Mouse (Mus musculus) brain, adult 2 months (tissue): ENCODE data around the gene Rgs6.

Experiments used
- DNase-seq: peaks from one replicate; pipeline ENCODE4 v3.0.0; 2011; ENCODE audit warnings: low read depth, low spot score

Rgs6 gene

DNA sequence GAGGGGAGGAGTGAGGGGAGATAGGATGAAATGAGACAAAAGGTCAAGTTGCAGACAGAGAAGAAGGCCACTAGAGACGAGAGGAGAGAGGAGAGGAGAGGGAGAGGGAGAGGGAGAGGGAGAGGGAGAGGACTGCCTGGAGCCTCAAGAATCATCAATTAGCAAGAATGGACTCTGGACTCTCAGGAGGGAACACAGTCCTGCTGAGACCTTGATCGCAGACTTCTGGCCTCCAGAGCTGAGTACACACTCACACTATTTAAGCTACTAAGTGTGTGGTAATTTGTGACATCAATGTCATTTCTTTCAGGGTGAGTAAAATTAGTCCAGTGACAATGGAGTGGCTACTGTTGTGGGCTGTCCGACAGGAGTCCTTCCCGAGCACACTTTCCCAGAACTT, 495.3 kb downstream of the Rgs6 start:
- DNase-seq, result no peak

DNA sequence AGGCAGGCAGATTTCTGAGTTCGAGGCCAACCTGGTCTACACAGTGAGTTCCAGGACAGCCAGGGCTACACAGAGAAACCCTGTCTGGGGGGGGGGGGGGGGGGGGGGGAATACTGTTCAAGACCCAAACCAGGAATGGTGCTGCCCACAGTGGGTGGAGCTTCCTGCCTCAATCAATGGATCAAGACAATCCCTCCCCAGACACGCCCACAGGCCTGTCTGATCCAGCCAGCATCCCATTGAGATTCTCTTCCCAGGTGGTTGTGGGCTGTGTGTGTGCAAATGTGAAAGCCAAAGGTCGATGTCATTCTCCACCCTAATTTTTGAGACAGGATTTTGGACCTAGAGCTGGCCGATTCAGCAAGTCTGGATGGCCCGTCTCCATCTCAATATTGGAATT, 496.5 kb downstream of the Rgs6 start:
- no peak for DNase-seq

DNA sequence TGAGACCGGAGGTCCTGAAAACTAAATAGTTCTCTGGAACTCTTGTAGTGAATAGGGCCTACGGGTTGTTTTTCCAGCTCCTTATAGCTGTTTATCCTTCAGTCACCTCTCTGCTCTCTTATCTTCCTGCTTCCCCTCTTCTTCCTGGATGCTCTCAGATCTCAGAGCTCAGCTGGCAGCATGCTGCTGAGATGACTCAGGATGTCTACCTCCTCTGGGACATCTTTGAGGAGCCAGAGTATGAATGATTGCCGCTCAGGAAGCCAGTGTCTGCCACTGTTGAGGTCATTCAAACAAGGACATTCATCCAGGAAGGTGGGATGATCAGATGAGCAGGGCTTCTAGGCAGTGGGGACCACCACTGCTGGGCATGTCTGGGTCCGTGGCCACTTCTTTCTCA, 498.9 kb downstream of the Rgs6 start:
- peak; percentile 21 for DNase-seq

DNA sequence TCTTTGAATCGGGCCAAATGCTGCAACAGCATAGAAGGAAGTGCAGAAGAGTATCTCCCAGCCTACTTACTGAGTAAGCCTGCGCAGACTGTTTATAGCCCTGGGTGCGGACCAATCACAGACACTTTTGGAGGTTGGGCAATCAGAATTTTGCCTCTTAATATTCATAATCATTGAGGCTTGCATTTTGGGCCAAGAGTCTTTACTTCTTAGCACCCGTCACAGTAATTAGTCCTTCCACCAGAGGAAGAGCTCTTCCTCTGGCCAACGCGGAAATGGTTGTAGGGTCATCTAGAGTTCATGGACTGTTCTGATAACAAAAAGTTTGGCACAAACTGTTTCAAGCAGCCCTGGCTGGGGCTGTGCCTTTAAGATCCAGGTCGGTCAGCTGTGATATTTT, 499.5 kb downstream of the Rgs6 start:
- DNase-seq, result no peak

DNA sequence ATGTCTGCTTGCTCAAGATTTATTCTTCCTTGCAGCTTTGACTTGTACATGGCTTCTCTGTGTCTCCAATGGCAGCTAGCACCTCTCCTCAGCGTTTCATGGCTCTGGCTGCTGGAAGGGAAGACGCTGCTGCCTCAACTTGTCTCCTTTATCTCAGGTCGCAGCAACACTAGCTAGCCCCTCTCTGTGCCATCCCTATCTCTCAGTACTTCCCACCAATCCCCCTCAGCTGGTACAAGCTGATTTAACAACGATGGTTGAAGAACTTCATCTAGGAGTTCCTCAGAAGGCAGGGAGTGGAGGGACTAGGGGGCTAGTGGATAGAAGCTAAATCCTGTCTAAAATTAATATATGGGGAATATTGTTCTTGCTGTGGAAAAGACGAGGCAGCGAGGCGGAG, 503.9 kb downstream of the Rgs6 start:
- DNase-seq, result no peak

DNA sequence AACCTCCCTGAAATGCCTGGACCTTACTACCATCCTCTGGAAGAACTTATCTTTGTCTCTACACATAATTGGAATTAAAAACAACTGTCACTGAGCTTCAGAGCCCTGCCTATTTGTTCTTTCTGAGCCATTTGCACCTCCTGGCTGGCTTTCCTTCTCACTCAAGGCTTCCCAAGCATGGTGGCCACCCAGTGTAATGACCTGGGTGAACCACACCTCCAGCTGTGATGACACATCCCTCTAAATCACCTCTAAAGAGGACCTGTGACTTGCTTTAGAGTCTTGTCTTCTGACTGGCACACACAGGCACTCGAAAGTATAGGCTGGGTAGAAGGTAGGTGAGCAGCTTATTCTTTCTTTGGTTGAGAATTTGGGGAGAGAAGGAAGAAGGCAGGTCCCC, 509.7 kb downstream of the Rgs6 start:
- DNase-seq, result no peak

DNA sequence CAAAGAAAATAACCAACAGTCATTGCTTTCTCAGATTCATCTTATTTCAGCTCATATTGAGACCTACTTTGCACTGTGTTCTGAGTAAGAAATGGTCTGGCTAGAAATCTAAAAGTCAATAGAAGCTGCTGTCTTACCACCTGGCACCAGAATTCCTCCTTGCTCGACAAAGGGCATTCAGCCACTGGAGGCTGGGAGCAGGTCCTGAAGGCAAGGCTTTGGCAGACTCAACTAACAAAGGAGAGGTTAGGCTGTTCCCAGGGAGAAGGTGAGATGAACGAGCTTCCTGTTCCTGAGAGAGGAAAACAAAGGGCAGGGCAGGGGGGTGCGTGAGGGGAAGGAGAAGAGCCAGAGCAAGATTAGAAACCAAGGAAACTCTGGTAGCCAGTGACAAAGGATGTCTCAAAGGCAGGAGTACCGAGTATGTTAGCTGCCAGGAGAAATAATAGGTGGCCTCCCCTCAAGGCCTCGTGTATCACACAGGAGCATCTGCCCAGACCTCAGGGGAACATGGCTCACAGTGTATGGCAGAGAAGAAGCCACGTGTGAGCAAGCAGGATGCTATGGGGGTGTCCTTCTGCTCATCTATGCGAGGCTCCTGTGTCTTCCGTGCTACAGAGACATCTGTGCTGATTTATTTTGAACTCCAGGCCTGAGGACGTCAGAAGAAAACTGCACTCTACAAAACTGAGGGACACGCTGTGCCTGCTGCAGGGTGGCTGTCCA, 510.7 kb downstream of the Rgs6 start:
- DNase-seq, result peak; percentile 72

DNA sequence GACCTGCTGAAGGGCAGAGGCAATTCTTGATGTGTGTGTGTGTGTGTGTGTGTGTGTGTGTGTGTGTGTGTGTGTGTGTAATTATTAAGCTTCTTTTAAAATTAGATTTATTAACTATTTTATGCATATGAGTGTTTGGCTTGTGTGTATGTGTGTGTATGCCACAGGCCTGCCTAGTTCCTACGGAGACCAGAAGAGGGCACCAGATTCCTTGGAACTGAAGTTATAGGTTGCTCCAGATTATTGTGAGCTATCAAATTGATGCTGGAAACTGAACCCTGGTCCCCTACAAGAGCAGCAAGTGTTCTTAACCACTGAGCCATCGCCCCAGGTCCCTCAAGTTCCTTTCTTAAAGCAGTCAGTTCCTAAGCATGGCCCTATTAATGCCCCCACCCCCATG, 511.8 kb downstream of the Rgs6 start:
- DNase-seq, result no peak

DNA sequence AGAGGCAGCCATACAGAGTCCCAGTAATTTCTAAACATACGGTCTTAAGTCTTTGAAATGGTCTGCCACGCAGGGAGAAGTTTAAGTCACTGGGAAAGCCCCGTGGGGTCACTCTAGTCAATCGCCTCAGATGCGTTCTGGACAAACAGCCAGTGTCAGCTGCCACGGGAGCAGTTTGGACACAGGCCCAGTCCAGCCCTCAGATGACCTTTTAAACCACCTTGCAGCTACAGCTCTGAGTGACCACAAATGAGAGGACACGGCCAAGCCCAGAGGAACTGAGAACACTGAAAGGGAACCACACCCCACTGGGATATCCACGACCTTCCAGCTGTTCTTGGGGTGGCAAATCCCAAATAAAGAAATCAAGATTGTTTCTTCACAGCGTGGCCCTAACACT, 512.3 kb downstream of the Rgs6 start:
- no peak for DNase-seq

DNA sequence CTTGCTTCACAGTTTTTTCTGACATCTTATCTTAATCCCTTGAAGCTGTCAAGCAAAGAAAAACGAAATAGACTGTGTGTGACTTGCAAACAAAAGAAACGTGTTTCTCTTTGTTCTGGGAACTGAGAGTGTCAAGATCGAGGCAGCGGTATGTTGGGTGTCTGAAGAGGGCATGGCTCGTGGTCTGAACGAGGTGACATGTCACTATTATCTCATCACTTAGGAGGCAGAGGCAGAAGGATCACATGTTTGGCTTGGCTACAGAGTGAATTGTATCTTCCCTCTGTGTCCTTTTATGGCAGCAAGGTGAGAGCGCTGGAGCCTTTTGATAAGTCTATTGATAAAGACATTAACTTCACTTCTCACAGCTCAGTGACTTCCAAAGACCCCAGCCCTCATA, 512.8 kb downstream of the Rgs6 start:
- no peak for DNase-seq

DNA sequence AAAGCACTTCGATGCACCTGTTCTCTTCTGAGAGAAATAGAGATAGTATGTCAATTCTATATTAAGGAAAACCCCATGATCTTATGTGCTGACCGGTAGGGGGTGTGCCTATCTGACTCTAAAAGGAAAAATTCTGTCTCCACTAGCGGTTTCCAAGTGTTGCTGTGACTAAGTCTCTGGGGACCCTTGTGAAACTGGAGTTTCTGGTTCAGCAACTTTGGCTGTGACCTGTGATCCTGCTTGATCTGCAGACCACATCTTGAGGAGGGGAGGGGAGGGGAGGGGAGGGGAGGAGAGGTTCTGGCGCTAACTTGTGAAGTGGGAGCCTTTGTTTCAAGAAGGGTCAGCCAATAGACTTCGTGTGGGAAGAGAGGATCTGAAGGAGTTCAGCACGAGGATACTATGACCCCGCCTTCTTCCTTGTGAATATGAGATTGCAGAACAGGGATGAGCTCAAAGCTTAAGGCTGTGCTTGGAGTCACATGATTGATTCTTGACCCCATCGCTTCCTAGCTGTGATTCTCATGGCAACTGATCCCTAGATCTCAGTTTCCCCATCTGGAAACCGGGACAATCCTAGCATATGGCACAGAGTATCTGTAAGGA, 517.5 kb downstream of the Rgs6 start:
- DNase-seq, result no peak

DNA sequence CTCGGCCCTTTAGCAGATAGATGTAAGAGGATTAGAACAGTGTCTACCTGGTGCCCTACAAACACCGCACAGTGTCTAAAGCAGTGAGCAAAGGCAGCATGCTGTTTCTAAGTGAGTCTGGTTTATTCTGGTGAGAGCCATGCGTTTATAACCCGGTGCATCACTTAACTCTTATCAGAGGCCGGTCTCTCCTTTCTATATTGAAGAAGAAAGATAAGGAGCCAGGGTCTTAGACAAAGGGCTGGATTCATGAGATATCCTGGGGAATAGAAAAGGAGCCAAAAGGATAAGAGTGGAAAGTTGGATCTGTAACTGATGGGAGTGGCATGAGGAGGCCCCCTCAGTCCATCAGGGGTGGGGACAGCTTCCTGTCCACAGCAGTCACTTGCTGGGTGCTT, 518.0 kb downstream of the Rgs6 start:
- no peak for DNase-seq

DNA sequence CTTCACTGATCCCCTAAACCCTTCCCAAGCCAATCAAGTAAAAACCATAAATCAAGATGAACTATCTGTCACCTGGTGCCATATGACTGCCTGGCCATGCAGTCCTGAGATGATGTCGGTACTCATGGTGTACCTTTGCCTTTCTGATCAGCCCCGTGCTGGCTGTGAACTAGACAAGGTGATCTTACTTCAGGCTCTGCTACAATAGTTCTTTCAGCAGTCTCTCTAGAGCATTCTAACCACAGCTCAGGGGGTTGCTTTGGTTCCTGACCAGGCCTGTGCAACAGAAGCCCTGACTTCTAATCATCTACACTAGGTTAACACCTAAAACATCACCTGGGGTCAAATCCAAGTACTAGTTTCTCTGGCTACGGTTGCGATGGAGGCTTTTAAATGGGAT, 521.4 kb downstream of the Rgs6 start:
- no peak for DNase-seq

DNA sequence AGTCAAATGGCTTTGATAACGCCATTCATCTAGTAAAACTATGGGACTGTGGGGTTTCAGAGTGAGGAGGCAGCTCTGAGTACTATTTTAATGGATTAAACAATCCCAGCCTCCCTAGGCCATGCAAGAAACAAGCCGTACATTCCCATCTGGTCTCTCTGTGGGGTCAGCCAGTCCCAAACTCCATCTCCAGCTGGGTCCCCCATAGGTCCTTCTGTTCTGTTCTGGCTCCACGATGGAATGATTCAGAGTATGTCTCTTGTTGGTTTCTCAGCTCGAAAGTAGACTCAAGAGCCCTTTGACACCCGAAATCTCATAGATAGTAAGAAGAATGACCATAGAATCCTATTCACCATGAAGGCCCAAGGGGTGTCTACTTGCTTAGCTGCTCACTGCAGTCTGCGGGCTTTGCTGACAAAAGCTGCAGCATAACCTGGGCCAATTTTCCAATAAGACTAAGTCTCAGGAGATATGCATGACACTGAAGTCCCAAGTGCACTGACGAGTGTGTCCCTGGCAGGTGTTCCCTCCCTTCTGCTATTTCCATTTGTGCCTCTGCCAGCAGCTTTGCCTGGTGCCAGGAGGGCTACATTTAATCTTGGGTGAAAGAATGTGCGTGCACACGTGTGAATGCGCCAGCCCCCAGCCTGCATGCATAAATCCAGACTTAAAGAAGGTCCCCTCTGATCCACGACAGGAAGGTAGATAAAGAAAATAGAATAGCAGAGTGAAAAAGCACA, 522.0 kb downstream of the Rgs6 start:
- DNase-seq, result peak; percentile 95

DNA sequence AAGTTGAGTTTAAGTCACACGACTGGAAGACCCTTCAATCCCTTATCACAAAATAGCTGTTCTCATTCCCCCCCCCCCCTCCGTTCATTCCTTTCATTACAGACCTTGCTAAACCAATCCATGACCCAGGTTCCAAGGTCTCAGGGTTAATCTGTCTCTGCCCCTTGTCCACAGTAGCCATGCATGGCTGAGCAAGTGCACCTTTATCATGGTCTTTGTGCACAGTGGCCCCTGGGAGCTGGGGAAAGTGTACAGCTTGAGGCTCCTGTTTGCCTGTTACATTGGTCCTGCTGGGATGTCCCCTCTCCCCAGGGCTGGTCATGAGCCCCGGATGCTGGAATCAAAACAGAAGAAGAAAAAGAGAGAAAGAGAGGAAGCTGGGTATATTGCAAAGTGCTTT, 522.6 kb downstream of the Rgs6 start:
- no peak for DNase-seq

DNA sequence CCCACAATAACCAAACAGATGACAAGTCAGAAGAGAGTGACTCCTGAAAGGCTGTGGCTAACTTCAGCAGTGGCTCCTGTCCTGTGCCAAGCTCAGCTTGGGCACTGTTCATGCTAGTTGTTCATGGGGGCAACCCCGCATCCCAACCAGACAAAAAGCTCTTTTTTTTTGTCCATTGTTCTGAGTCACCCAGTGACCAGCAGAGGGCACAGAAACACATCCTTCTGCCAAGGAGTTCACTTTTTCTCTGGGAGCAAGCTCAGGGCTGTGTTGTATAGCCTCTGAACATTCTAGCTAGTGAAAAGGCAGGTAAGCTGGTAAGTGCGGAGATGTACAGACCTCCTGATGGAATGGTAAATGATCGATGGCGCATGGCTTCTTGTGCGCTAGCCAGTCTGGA, 524.2 kb downstream of the Rgs6 start:
- peak; percentile 77 for DNase-seq

DNA sequence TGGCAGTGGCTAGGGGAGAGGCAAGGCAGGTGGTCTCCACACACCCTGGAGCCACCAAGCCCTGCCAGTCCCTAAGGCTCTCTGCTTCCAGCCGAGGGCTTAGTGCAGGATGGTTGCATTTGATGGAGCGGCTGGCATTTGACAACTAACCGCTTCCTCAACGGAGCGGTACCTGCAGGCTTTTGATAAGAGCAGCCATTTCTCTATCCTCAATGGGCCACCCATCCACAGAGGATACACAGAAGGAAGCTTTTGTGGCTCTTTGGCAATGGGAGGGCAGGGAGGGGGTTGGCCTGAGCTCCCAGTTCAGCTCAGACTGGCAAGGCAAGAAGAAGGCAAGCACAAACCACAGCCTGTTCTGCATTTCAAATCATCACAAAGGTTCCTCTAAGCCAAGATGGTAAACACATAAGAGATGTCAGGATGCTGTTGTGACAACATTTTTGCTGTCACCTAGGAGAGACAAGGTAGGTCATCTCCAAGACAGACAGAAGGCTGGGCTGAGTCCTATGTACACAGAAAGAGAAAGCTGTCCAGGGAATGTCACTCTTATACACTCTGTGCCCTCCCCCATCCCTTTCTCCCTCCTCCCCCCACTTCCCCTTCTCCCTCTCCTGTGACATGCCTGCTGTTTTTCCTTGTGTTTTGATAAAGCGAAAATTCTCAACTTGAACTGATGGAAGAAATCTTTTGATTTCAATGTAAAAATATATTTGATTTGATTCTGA, 525.0 kb downstream of the Rgs6 start:
- no peak for DNase-seq

DNA sequence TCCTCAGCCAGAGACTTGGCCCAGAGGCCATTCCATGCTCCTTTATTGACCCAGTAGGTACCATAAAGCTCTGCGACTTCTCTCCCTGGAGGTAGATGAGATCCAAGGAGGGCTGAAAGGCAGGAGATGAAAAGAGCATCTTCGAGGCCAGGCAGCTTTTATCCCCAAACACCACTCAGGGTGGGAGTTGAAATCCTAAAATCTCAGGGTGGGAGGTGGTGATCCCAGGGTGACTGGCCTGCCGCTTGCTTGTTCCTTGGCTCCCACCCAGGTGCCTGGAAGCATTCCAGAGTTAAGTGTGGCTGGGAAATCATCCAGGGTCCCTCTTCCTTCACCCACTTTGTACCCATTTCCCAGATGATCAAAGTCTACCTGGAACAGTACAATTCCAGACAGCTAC, 525.9 kb downstream of the Rgs6 start:
- no peak for DNase-seq

DNA sequence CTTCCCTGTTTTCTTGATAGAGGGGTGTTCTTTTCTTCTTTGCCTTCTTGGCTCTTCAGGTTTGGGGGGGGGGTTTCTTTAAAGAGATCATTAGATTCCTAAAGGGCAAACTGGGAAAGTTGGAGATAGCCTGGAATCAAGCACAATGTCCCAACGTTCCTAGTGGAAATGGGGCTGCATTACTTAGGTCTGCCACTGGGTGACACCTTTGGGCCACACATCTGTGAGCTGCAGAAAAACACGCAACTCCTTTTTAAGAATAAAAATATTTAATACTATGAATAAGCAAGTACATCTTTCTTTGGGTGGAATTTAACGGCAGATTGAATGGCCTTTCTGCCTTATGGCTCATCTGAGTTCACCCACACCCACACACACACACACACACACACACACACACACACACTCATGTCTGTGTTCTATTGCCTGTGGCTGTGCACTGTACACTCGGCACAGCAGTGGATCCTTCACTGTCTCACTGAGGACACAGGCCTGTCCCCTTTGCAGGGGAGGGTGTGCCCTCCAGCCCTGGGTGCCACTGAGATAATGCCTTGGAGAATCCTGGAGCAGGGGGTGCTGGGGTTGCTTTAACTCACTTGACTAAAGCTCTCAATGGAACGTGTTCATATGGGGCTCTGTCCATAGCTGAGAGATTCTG, 526.4 kb downstream of the Rgs6 start:
- DNase-seq, result peak; percentile 90

DNA sequence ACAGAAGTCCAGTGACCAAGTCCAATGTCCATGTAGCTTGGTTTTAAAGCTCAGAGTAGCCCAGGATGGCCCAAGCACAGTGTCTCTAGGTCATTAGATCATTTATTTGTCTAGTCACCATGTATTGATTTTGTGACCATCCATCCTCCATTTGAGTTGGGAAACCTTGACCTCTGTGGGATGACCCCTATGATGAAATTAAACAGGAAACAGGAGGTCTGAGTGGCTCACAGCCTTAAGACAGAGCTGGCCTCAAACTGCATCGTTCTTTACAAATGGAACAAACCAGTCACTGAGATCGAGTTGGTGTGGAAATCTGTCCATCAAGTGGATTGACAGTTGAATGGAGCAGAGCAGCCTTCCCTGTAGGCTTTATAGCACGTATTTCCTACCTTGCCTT, 536.0 kb downstream of the Rgs6 start:
- DNase-seq, result no peak

DNA sequence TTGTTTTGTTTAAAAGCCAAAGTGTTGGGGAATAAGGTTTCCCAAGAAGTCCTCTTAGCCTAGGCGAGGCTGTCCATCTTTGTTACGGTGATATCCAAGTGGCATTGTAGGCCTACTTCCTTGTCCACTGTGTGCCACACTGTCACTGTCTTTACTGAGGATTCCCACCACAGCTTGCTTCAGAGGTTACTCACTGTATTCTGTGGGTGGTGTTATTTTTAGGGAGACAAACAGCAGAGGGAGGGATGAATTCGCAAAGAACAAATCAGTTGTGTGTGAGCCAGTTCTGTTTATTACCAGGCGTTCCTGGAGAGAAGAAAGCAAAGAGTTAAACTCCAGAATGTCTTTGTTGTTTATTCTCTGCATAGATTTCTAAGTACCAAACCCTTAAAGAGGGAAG, 537.2 kb downstream of the Rgs6 start:
- peak; percentile 78 for DNase-seq

DNA sequence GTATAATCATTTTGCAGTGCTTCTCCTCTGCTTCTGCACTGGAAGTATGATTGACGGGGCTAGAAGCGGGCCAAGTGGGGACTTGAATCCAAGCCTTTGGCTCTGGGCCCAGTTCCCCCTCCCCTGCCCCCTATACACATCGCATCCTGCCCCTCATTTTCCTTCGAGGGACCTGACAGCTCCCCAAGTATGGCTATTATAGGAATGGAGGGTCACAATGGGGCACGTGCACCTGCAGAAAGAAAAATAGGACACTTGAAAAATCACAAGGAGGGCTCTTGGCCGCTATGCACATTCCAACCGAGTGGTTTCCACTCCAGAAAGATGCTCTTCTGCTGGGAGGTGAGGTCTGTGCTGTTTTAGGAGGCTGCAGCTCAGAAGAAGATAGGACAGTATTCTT, 538.8 kb downstream of the Rgs6 start:
- no peak for DNase-seq
